Comparison of ENCODE assay signal across 11 mouse cellular contexts in genomic region chr17:70992662-70993061, GRCm38 (mm10). TPM values are rescaled to one million over a fixed set of nuclear protein-coding genes. Genes with fewer than 3 reads are reported as not detected.
DNase-seq lines count a peak whose midpoint lies in the region; ATAC-seq and TF ChIP-seq lines count a peak whose summit lies in the region.
"Had no signal": no experiment of that assay in that cellular context is flagged by ENCODE, and none has a peak within 500 bp of the region (broad histone marks: within the 10 kb centered on the region; RNA-seq: fewer than 3 reads in every experiment).

No protein-coding gene starts in this region.

- H3K4me2 ChIP-seq in heart, embryonic 15.5 days: no peak overlapping the region
- no peak overlapping the region for H3K4me2 ChIP-seq in lung, postnatal 0 days (replicated peaks; ENCODE audit: low read depth, low read length)
- H3K4me2 ChIP-seq in stomach, postnatal 0 days (replicated peaks; ENCODE audit: low read depth): no peak overlapping the region
- no peak overlapping the region for H3K4me2 ChIP-seq in neural tube, embryonic 15.5 days
- H3K4me2 ChIP-seq: forebrain, embryonic 13.5 days had no signal

- 78% methylated on average over 9 of the region's 9 CpGs for WGBS in heart, embryonic 15.5 days
- WGBS in lung, postnatal 0 days: 46% methylated on average over 9 of the region's 9 CpGs
- 68% methylated on average over 9 of the region's 9 CpGs for WGBS in stomach, postnatal 0 days
- 83% methylated on average over 9 of the region's 9 CpGs for WGBS in neural tube, embryonic 15.5 days

- no peak for TF ChIP-seq CTCF in lung, postnatal 0 days (IDR thresholded peaks at IDR 0.05)
- TF ChIP-seq CTCF in stomach, postnatal 0 days (IDR thresholded peaks at IDR 0.05; ENCODE audit: low read depth): no peak

- no peak overlapping the region for H3K4me3 ChIP-seq in heart, embryonic 15.5 days
- H3K4me3 ChIP-seq in lung, postnatal 0 days (ENCODE audit: low read depth, low read length): no peak overlapping the region
- H3K4me3 ChIP-seq in stomach, postnatal 0 days (ENCODE audit: low read depth, low read length): no peak overlapping the region
- no peak overlapping the region for H3K4me3 ChIP-seq in neural tube, embryonic 15.5 days (replicated peaks)
- H3K4me3 ChIP-seq: forebrain, embryonic 13.5 days had no signal

- H3K27ac ChIP-seq in heart, embryonic 15.5 days: peak overlapping the region; percentile 85
- peak overlapping the region; percentile 99 for H3K27ac ChIP-seq in lung, postnatal 0 days (ENCODE audit: low read length)
- peak overlapping the region; percentile 65 for H3K27ac ChIP-seq in stomach, postnatal 0 days (replicated peaks)
- H3K27ac ChIP-seq in neural tube, embryonic 15.5 days (replicated peaks): no peak overlapping the region
- H3K27ac ChIP-seq: forebrain, embryonic 13.5 days had no signal

- TF ChIP-seq EP300 in lung, postnatal 0 days (IDR thresholded peaks at IDR 0.05): no peak
- no peak for TF ChIP-seq EP300 in stomach, postnatal 0 days (optimal IDR thresholded peaks at IDR 0.05)

- peaks cover 74% of the 10 kb centered on the region for H3K4me1 ChIP-seq in heart, embryonic 15.5 days (replicated peaks)
- H3K4me1 ChIP-seq in lung, postnatal 0 days (ENCODE audit: insufficient read depth, low read depth, low read length): peaks cover 25% of the 10 kb centered on the region; the same call in 1 of the 2 replicates
- H3K4me1 ChIP-seq in stomach, postnatal 0 days (replicated peaks; ENCODE audit: control insufficient read depth, insufficient read depth): 0 out of 2 replicates have a peak, but pooled peaks cover 2% of the 10 kb centered on the region
- peaks cover 30% of the 10 kb centered on the region for H3K4me1 ChIP-seq in neural tube, embryonic 15.5 days

- intact Hi-C loops in heart, postnatal 10 days (cut with DNase I): no loop called here

- no peak overlapping the region for H3K9ac ChIP-seq in heart, embryonic 15.5 days
- H3K9ac ChIP-seq in lung, postnatal 0 days (replicated peaks; ENCODE audit: low read depth): no peak overlapping the region
- no peak overlapping the region for H3K9ac ChIP-seq in stomach, postnatal 0 days (ENCODE audit: low read length)
- no peak overlapping the region for H3K9ac ChIP-seq in neural tube, embryonic 15.5 days (replicated peaks)
- H3K9ac ChIP-seq: forebrain, embryonic 13.5 days had no signal

- no peaks in the 10 kb centered on the region for H3K9me3 ChIP-seq in heart, embryonic 15.5 days (replicated peaks)
- H3K9me3 ChIP-seq in lung, postnatal 0 days (ENCODE audit: low read length): no peaks in the 10 kb centered on the region
- H3K9me3 ChIP-seq in stomach, postnatal 0 days (ENCODE audit: control insufficient read depth, low read length): no peaks in the 10 kb centered on the region
- no peaks in the 10 kb centered on the region for H3K9me3 ChIP-seq in neural tube, embryonic 15.5 days (replicated peaks)
- H3K9me3 ChIP-seq: forebrain, embryonic 13.5 days had no signal

- peaks cover 29% of the 10 kb centered on the region for H3K36me3 ChIP-seq in heart, embryonic 15.5 days
- peaks cover 15% of the 10 kb centered on the region; the same call in 1 of the 2 replicates for H3K36me3 ChIP-seq in lung, postnatal 0 days (ENCODE audit: insufficient read depth, low read length)
- peaks cover 5% of the 10 kb centered on the region for H3K36me3 ChIP-seq in stomach, postnatal 0 days (ENCODE audit: control insufficient read depth, insufficient read depth, low read length)
- peaks cover 16% of the 10 kb centered on the region for H3K36me3 ChIP-seq in neural tube, embryonic 15.5 days

- H3K27me3 ChIP-seq in heart, embryonic 15.5 days: no peaks in the 10 kb centered on the region
- no peaks in the 10 kb centered on the region for H3K27me3 ChIP-seq in lung, postnatal 0 days (replicated peaks; ENCODE audit: insufficient read depth, low read length)
- no peaks in the 10 kb centered on the region for H3K27me3 ChIP-seq in stomach, postnatal 0 days (ENCODE audit: control insufficient read depth, insufficient read depth, low read length)
- no peaks in the 10 kb centered on the region for H3K27me3 ChIP-seq in neural tube, embryonic 15.5 days (replicated peaks)
- H3K27me3 ChIP-seq: forebrain, embryonic 13.5 days had no signal

- no peak for DNase-seq in heart, postnatal 10 days
- DNase-seq in lung, postnatal 0 days (ENCODE audit: low spot score): peak; percentile 40
- no peak for DNase-seq in lung, postnatal 10 days
- DNase-seq in stomach, postnatal 0 days (ENCODE audit: low spot score): no peak
- DNase-seq: cerebellum, adult 8-10 months; gastrocnemius, postnatal 25 days had no signal

- no peak for ATAC-seq in heart, embryonic 15.5 days (replicated peaks; ENCODE audit: insufficient number of reproducible peaks, insufficient read depth, low FRiP score, low read depth)
- no peak for ATAC-seq in lung, postnatal 0 days
- peak; percentile 23 for ATAC-seq in granulocyte monocyte progenitor cell, adult 5-6 weeks (replicated peaks; ENCODE audit: poor library complexity, severe bottlenecking)
- no peak for ATAC-seq in stomach, postnatal 0 days (ENCODE audit: low FRiP score, low TSS enrichment)
- ATAC-seq in neural tube, embryonic 15.5 days (ENCODE audit: low FRiP score): no peak
- no peak for ATAC-seq in megakaryocyte, adult 5-6 weeks (ENCODE audit: poor library complexity, severe bottlenecking)
- ATAC-seq: forebrain, embryonic 13.5 days had no signal

RNA-seq across cellular contexts. Expression of gene Myom1, which starts 9.8 kb away (rescaled TPM):
- 164 and 185 TPM in 2 replicates for polyA plus RNA-seq in heart, embryonic 15.5 days (2015; fragmentation: Nextera tagmentation; extraction: Ambion mirVana)
- total RNA-seq in heart, postnatal 10 days (2021): 1,000 to 10,000 TPM; 1,058 to 1,064 TPM
- 9.2 and 12.7 TPM in 2 replicates for polyA plus RNA-seq in lung, postnatal 0 days (2015; fragmentation: Nextera tagmentation; extraction: Ambion mirVana)
- 1.2 TPM in 1 of 2 replicates, not detected in the other for total RNA-seq in granulocyte monocyte progenitor cell, adult 5-6 weeks (2014; fragmentation: Nextera tagmentation)
- total RNA-seq in granulocyte monocyte progenitor cell, adult 5-6 weeks (2017): 0.05 and 1.2 TPM in 2 replicates
- 9.6 and 9.8 TPM in 2 replicates for polyA plus RNA-seq in stomach, postnatal 0 days (2015; fragmentation: Nextera tagmentation; extraction: Ambion mirVana)
- 3.3 and 3.6 TPM in 2 replicates for polyA plus RNA-seq in neural tube, embryonic 15.5 days (2015; fragmentation: Nextera tagmentation; extraction: Ambion mirVana)
- 0.07 and 0.11 TPM in 2 replicates for total RNA-seq in megakaryocyte, adult 5-6 weeks (2015)
- 0.44 and 0.69 TPM in 2 replicates for total RNA-seq in megakaryocyte, adult 5-6 weeks (2017)

RNA-seq across cellular contexts. Expression of gene Myl12a, which starts 10.0 kb away (rescaled TPM):
- 619 and 705 TPM in 2 replicates for polyA plus RNA-seq in heart, embryonic 15.5 days (2015; fragmentation: Nextera tagmentation; extraction: Ambion mirVana)
- 100 to 1,000 TPM; 846 to 935 TPM for total RNA-seq in heart, postnatal 10 days (2021)
- polyA plus RNA-seq in lung, postnatal 0 days (2015; fragmentation: Nextera tagmentation; extraction: Ambion mirVana): 1,283 and 1,300 TPM in 2 replicates
- total RNA-seq in granulocyte monocyte progenitor cell, adult 5-6 weeks (2014; fragmentation: Nextera tagmentation): 226 and 321 TPM in 2 replicates
- 159 and 194 TPM in 2 replicates for total RNA-seq in granulocyte monocyte progenitor cell, adult 5-6 weeks (2017)
- 497 and 534 TPM in 2 replicates for polyA plus RNA-seq in stomach, postnatal 0 days (2015; fragmentation: Nextera tagmentation; extraction: Ambion mirVana)
- polyA plus RNA-seq in neural tube, embryonic 15.5 days (2015; fragmentation: Nextera tagmentation; extraction: Ambion mirVana): 103 and 187 TPM in 2 replicates
- total RNA-seq in megakaryocyte, adult 5-6 weeks (2015): 445 and 515 TPM in 2 replicates
- 230 and 278 TPM in 2 replicates for total RNA-seq in megakaryocyte, adult 5-6 weeks (2017)

Comparison
In these comparisons a context has a peak if more than half of its experiments do, and no peak if none do; other contexts are left out.
1. RNA of gene Myom1, which starts 9.8 kb away (polyA plus RNA-seq): 164 to 185 TPM in heart, embryonic 15.5 days; 9.6 to 9.8 TPM in stomach, postnatal 0 days, 9.2 to 12.7 TPM in lung, postnatal 0 days and 3.3 to 3.6 TPM in neural tube, embryonic 15.5 days; every median in the first group is over 10 times any median in the second.